Mouse (Mus musculus) midbrain, embryonic 16.5 days (tissue): ENCODE measurements around the gene Kcnk4. TPM values are rescaled to one million over a fixed set of nuclear protein-coding genes. Genes with fewer than 3 reads are reported as not detected.
A peak's percentile ranks its signal among the peaks of the same experiment; 100 is the strongest.

Experiments used
- ATAC-seq: fragments of 200-750 bp; cut with Nextera tagmentation; 2 replicates; pipeline ENCODE4 v1.8.0; 2017; ENCODE audit warnings: moderate TSS enrichment
- H3K27ac ChIP-seq: fragments of 300-500 bp; sonication (generic); 2 replicates; pipeline ENCODE4 v1.5.1; 2014; ENCODE audit warnings: mild to moderate bottlenecking, low read length, mixed read lengths
- H3K27me3 ChIP-seq: fragments of 300-500 bp; sonication (generic); 2 replicates; pipeline ENCODE4 v1.6.1; 2014; ENCODE audit warnings: low read depth, low read length, mixed read lengths; ENCODE audit not compliant: control insufficient read depth, insufficient read depth
- H3K36me3 ChIP-seq: fragments of 300-500 bp; sonication (generic); 2 replicates; pipeline ENCODE4 v1.6.1; 2014; ENCODE audit warnings: mild to moderate bottlenecking, low read length, moderate library complexity, mixed read lengths; ENCODE audit not compliant: control insufficient read depth, insufficient read depth
- H3K4me1 ChIP-seq: fragments of 300-500 bp; sonication (generic); 2 replicates; pipeline ENCODE4 v1.6.1; 2014; ENCODE audit warnings: mild to moderate bottlenecking, low read length, mixed read lengths; ENCODE audit not compliant: control insufficient read depth, insufficient read depth
- H3K4me2 ChIP-seq: fragments of 300-500 bp; sonication (generic); 2 replicates; pipeline ENCODE4 v1.6.1; 2014; ENCODE audit warnings: mild to moderate bottlenecking, low read length, mixed read lengths
- H3K4me3 ChIP-seq: fragments of 300-500 bp; sonication (generic); 2 replicates; pipeline ENCODE4 v1.5.1; 2014; ENCODE audit warnings: low read depth, mild to moderate bottlenecking, low read length, moderate library complexity, mixed read lengths
- H3K9ac ChIP-seq: fragments of 300-500 bp; sonication (generic); 2 replicates; pipeline ENCODE4 v1.6.1; 2014; ENCODE audit warnings: low read depth, low read length, mixed read lengths
- H3K9me3 ChIP-seq: fragments of 300-500 bp; sonication (generic); replicated peaks from 2 replicates; pipeline ENCODE4 v1.6.1; 2014; ENCODE audit warnings: mild to moderate bottlenecking, low read length, mixed read lengths; ENCODE audit not compliant: control insufficient read depth, poor library complexity, severe bottlenecking
- WGBS: fragments of 180-500 bp; shearing (Covaris S2); extraction: QIAGEN DNeasy Blood & Tissue Kit; methylation state at CpG from one replicate; pipeline ENCODE4 v1.1.7; 2014; 5-methylcytosine and 5-hydroxymethylcytosine counted together
- polyA plus RNA-seq: library from polyadenylated mRNA; unstranded; fragments of >200 nt; fragmentation: Nextera tagmentation; extraction: Ambion mirVana; gene quantifications from 2 replicates; pipeline ENCODE4 v1.2.1, GENCODE M21; 2015

The Kcnk4 gene
- polyA plus RNA-seq, 1 experiment from 2014 or later = 11.7 TPM

DNA sequence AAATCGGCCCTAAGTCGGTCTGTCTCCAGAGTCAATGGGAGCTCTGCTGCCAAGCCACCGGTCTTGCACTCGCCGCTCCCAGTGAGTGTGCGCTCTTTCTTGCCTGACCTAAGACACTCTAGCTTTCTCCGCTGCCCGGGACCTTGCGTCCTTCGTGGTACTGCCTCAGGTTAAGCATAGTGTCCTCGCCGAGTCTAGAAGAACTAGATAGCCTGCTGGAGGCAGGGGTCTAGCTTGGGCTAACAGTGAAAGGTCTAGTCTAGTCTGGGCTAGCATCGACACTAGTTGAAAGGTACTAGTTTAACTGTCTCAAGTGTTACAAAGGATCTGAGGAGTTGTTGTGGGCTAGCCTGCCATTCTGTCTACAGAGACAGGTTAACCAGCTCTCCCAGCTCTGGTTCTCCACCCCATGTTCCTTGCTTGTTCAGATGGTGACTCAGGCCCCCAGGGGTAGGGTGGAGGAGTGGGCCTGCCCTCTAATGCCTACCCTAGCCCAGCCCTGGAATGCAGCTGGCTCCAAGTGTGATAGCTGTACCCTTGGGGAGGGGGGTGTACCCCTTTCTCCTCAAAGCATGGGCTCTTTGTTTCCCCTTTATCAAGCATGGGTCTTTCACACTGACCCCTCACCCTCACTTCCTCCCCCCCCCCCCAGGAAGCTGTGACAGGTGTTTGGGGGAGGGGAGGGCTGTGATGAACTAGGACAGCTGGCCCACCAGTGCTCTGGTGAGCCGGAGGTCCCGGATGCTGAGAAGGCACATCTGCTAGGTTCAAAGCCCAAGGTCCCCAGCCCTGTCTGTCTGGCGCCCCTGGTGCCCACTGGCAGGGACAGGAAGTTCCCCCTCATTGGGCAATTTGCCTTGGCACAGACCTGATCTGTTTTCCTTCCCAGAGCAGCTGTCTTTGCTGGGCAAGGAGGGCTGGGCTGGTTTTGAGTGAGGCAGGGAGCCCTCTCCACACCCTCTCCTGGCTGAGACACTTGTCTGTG, 41.5 kb upstream of the Kcnk4 start, which contains the start of gene Plcb3:
Plcb3 (minus strand) TSS at position 934 of the 985 bp plus-strand sequence.
- H3K36me3 ChIP-seq = peaks cover 6% of the 10 kb centered on the region
- no peaks in the 10 kb centered on the region; the same call in 1 of the 2 replicates for H3K27me3 ChIP-seq
- peak within 1 kb of the TSS; percentile 77 for H3K9ac ChIP-seq
- H3K4me1 ChIP-seq = peaks cover 38% of the 10 kb centered on the region
- no peaks in the 10 kb centered on the region for H3K9me3 ChIP-seq
- under 1% methylated on average over 16 of the region's 16 CpGs for WGBS
- no peak for ATAC-seq
- peak within 1 kb of the TSS; percentile 84 for H3K4me2 ChIP-seq
- H3K27ac ChIP-seq = peak within 1 kb of the TSS; percentile 85
- H3K4me3 ChIP-seq = peak within 1 kb of the TSS; percentile 72

GRCm38 (mm10) chr19:6974211-6975205, 40.2 kb upstream of the Kcnk4 start, which contains the start of gene Ppp1r14b:
TSS of gene Ppp1r14b (plus strand) at chr19:6974968.
- H3K9ac ChIP-seq = peak within 1 kb of the TSS; percentile 77
- H3K27me3 ChIP-seq = peaks cover 13% of the 10 kb centered on the region
- ATAC-seq = peak; percentile 72
- peak within 1 kb of the TSS; percentile 72 for H3K4me3 ChIP-seq
- H3K36me3 ChIP-seq = peaks cover 6% of the 10 kb centered on the region
- no peaks in the 10 kb centered on the region for H3K9me3 ChIP-seq
- H3K4me1 ChIP-seq = peaks cover 46% of the 10 kb centered on the region
- H3K4me2 ChIP-seq = peak within 1 kb of the TSS; percentile 84
- peak within 1 kb of the TSS; percentile 85 for H3K27ac ChIP-seq
- under 1% methylated on average over 43 of the region's 84 CpGs for WGBS

- peaks cover 38% of the 10 kb centered on the region for H3K4me1 ChIP-seq
- peaks cover 16% of the 10 kb centered on the region for H3K27me3 ChIP-seq
- peak overlapping the region; percentile 84 for H3K4me2 ChIP-seq
- H3K27ac ChIP-seq = peak overlapping the region; percentile 85
- H3K9me3 ChIP-seq = no peaks in the 10 kb centered on the region
- peak overlapping the region; percentile 72 for H3K4me3 ChIP-seq
- peak overlapping the region; percentile 77 for H3K9ac ChIP-seq
- H3K36me3 ChIP-seq = peaks cover 6% of the 10 kb centered on the region
- 35% methylated on average over 12 of the region's 12 CpGs for WGBS
- no peak for ATAC-seq
These were observed 39.4 kb upstream of the Kcnk4 start for GRCm38 (mm10) chr19:6973581-6974190.

- peaks cover 26% of the 10 kb centered on the region for H3K4me1 ChIP-seq
- no peak overlapping the region for H3K27ac ChIP-seq
- H3K9me3 ChIP-seq = no peaks in the 10 kb centered on the region
- no peak for ATAC-seq
- no peak overlapping the region for H3K9ac ChIP-seq
- 82% methylated on average over 13 of the region's 13 CpGs for WGBS
- H3K4me2 ChIP-seq = no peak overlapping the region
- H3K4me3 ChIP-seq = no peak overlapping the region
- H3K36me3 ChIP-seq = peaks cover 2% of the 10 kb centered on the region
- peaks cover 21% of the 10 kb centered on the region for H3K27me3 ChIP-seq
These were observed 38.1 kb upstream of the Kcnk4 start for GRCm38 (mm10) chr19:6972247-6972917.

GRCm38 (mm10) chr19:6971644-6972043, 37.3 kb upstream of the Kcnk4 start:
- 56% methylated on average over 6 of the region's 6 CpGs for WGBS
- Histone ChIP-seq H3K27me3 (peaks cover 21% of the 10 kb centered on the region), H3K4me3 (no peak overlapping the region), H3K27ac (no peak overlapping the region), H3K9ac (no peak overlapping the region), H3K9me3 (no peaks in the 10 kb centered on the region), H3K36me3 (no peaks in the 10 kb centered on the region), H3K4me2 (no peak overlapping the region), H3K4me1 (peaks cover 20% of the 10 kb centered on the region)
- ATAC-seq = no peak

GRCm38 (mm10) chr19:6970460-6971085, 36.3 kb upstream of the Kcnk4 start:
- no peak for ATAC-seq
- H3K9me3 ChIP-seq = no peaks in the 10 kb centered on the region
- 22% methylated on average over 11 of the region's 11 CpGs for WGBS
- H3K4me1 ChIP-seq = peaks cover 15% of the 10 kb centered on the region
- no peak overlapping the region for H3K27ac ChIP-seq
- H3K4me3 ChIP-seq = no peak overlapping the region
- H3K4me2 ChIP-seq = no peak overlapping the region
- H3K27me3 ChIP-seq = peaks cover 21% of the 10 kb centered on the region
- no peaks in the 10 kb centered on the region for H3K36me3 ChIP-seq
- peak overlapping the region; percentile 31; the same call in 1 of the 2 replicates for H3K9ac ChIP-seq

DNA sequence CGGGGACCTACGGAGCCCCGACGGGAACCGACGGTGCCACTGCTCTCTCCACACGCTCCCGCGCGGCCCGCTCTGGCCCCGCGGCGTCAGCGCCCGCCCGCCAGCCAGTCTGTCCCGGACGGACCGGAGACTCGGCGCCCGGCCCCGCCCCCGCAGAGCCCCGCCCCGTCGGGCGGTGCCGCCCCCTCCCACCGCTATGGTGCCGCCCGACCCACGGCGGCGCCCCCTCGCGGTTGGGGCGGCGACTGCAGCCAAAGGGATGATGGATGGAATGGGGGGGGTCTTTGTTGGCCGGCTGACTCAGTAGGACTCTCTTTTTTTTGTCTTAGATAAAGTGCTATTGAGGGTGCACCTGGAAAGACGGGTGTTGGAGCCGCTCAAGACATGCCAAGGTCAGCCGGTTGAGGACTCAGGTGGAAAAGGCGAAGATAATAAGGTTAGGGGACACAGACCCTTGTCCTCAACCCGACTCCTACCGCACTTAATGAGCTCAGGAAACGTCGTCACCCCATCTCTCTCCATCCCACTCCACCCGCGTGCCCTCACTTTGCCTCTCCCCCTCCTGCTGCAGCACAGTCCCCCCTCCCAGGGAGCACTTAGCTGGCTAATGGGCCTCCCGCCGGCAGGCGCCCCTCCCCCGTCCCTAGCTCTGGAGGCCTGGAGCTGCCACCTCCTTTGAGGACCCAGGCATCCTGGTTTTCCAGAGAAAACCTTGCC, 35.5 kb upstream of the Kcnk4 start:
- under 1% methylated on average over 44 of the region's 55 CpGs for WGBS
- peak overlapping the region; percentile 40 for H3K4me3 ChIP-seq
- peak overlapping the region; percentile 38; the same call in 1 of the 2 replicates for H3K9ac ChIP-seq
- H3K27ac ChIP-seq = no peak overlapping the region
- no peak for ATAC-seq
- H3K36me3 ChIP-seq = no peaks in the 10 kb centered on the region
- no peaks in the 10 kb centered on the region for H3K9me3 ChIP-seq
- peaks cover 15% of the 10 kb centered on the region for H3K4me1 ChIP-seq
- peak overlapping the region; percentile 44 for H3K4me2 ChIP-seq
- H3K27me3 ChIP-seq = peaks cover 21% of the 10 kb centered on the region
